Mouse (Mus musculus) olfactory bulb, adult 2 months (tissue): ENCODE results near the gene Gdpd5.

Source experiments
- CTCF ChIP-seq: fragments of 200-500 bp; IDR thresholded peaks from 2 replicates; pipeline ENCODE4 v1.5.1; 2012; ENCODE audit warnings: low read depth, mild to moderate bottlenecking, low read length, moderate library complexity; ENCODE audit not compliant: insufficient read depth
- POLR2A ChIP-seq: fragments of 200-500 bp; IDR thresholded peaks from 2 replicates; pipeline ENCODE4 v1.6.1; 2012; ENCODE audit warnings: mild to moderate bottlenecking, low read depth, low read length, moderate library complexity; ENCODE audit not compliant: insufficient read depth

- TF ChIP-seq CTCF (no peak), POLR2A (no peak)
These were observed 77.6 kb downstream of the Gdpd5 start for GRCm38 (mm10) chr7:99458849-99459248.
